Mouse (Mus musculus) A20 (cell line): Measurements from ENCODE around the gene Rps6kb2.

Source experiments
- DNase-seq: peaks from one replicate; pipeline ENCODE4 v3.0.0-alpha.2; 2011; ENCODE audit warnings: low read depth, low spot score

Rps6kb2 gene

DNA sequence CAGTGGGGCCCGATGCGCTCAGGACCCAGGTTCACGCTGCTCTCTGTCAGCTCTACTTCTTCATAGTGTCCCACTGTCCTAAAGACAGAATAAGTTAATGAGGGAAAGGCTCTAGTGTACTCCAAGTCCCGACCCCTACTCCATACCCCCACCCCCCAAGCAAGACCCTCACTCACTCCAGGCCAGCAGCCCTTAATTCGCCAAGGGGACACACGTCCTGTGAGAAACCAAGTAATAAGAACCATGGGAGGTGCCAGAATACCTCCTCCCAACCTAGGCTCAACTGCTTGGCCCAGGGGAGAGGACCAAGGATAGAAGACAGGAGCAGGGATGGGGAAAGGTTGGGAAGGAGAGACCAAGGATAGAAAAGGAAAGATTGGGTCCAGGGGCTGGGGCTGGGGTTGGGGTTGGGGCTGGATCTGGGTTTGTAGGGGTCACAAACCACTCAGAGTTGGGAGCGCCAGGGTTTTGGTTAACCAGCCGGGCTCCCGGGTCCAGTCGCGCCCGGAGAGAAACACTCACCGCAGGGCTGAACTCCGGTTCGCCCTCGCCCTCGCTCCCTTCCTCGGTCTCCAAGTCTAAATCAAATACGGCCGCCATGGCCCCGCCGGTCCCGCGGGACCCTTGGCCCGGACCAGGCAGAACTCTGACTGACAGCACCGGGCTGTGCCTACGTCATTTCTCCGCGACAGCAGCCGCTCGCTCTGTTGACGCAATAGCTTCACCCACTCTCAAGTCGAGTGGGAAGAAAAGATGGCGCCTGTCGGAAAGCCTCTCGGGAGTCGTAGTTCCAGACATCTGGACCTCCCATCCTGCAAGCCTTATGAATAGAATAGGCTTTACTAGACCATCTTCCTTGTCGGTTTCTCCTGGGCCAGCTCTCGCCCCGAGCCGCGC lies at the start of gene Rps6kb2:
Rps6kb2 (minus strand) TSS at position 709 of the 897 bp plus-strand sequence.
- DNase-seq = peak; percentile 95

- no peak for DNase-seq
Measured at GRCm38 (mm10) chr19:4211891-4212588, 48.9 kb upstream of the Rps6kb2 start.

DNA sequence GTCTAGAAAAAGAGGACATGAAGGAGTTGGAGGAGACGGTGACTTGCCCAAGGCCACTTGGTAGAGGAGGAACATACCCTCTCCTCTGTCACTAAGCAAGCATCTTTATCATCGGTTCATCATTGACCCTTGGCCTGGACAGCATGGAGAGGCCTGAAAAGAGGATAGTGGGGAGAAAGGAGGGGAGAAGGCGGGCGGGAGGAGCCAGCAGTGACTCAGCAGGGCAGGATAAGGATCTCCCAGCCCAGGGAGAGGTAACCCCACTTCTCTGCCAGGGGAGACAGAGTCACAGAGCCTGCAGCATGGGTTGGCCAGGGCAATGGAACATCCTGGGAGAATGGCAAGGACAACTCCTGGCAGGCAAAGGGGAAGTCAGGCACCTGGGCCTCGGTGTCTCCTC lies 45.4 kb upstream of the Rps6kb2 start:
- DNase-seq = no peak

DNA sequence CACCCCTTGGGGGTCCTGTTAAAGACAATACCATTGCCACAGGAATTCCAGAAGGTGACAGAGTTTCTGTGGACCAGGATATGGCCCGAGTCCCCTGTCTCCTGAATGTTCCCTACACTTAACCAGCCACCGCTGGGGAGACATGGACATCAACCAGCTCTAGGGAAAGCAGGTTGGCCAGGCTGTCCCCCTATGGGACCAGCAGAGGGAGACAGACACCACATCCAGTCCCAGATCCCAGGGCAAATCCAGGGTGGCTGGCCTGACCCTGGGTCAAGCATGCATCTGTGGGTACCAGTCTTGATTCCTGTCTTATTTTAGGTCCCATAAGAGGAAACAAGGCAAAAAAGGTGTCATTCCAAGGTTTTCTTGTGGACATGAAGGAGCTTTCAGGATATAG lies 43.8 kb upstream of the Rps6kb2 start:
- DNase-seq = peak; percentile 67

- no peak for DNase-seq
Measured at GRCm38 (mm10) chr19:4204889-4205288, 41.7 kb upstream of the Rps6kb2 start.

- peak; percentile 48 for DNase-seq
Measured at GRCm38 (mm10) chr19:4203604-4204326, 40.6 kb upstream of the Rps6kb2 start.

GRCm38 (mm10) chr19:4203148-4203547 lies 40.0 kb upstream of the Rps6kb2 start:
- peak; percentile 52 for DNase-seq

DNA sequence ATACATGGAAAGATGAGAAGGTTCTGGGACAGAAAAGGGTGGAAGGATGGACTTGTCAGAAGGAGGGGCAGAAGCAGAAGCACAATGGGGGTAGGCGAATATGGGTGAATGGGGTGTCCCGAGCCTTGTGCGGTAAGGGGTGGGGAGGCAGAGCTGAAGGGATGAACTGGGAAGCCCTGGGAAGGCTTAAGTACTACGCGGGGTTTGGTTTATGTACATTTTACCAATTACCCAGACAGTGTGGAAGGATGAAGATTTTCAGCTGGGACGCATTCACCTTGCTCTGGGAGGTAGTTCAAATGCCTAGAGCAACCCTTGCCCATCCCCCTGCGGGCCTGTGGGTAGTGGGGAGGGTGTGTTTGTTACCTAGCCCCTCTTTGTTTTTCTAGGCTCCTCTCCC lies 39.0 kb upstream of the Rps6kb2 start:
- no peak for DNase-seq

DNA sequence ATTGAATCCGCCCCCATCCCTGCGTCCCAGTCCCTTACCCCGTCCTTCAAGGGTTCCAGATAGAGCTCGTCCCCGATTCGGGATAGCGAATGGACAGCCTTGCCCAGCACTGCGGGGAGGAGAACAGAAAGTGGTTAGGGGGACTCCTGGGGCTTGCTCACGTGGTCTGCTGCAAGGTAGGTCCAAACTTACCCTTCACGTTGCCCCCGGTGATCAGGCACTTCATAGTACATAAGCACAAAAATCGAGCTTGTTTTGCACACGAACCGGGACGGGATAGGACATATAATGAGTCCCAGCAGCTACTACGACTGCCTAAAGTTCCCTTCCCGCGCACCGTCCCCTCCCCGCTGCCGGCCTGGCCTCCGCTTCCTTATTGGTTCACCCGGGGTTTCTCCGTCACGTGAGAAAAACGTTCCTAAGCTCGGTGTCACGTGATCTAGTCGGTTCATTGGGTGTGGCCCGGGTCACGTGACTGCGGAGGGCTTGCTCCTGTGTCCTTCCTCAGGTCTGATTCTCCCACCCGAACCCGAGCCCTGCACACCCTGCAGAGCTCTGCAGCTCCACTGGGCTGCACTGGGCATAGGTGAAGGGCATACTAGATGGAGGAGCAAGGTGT lies 38.2 kb upstream of the Rps6kb2 start, which contains the start of gene Rad9a:
Rad9a (minus strand) TSS at position 372 of the 619 bp plus-strand sequence.
- DNase-seq = peak; percentile 97

- no peak for DNase-seq
Measured at GRCm38 (mm10) chr19:4197180-4197579, 34.0 kb upstream of the Rps6kb2 start.

- DNase-seq = no peak
Measured at GRCm38 (mm10) chr19:4196548-4196947, 33.4 kb upstream of the Rps6kb2 start.

DNA sequence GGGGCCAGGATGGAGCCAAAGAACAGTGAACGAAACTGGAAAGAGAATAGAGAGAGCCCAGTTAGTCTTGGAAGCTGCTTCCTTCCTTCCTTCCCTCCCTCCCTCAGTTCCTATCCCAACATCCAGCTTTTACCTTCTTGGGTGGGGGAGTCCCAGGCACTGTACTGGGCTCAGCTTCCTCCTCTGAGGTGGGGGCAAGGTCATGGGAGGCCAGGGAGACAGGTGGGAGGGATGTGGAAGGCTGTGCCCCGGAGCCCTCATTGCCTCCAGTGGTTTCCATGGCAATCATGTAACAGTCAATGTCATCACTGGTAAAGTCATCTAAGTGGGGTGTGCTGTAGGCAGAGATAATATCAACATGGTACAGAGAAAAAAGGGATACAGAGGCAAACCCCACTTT lies 32.9 kb upstream of the Rps6kb2 start:
- no peak for DNase-seq

DNA sequence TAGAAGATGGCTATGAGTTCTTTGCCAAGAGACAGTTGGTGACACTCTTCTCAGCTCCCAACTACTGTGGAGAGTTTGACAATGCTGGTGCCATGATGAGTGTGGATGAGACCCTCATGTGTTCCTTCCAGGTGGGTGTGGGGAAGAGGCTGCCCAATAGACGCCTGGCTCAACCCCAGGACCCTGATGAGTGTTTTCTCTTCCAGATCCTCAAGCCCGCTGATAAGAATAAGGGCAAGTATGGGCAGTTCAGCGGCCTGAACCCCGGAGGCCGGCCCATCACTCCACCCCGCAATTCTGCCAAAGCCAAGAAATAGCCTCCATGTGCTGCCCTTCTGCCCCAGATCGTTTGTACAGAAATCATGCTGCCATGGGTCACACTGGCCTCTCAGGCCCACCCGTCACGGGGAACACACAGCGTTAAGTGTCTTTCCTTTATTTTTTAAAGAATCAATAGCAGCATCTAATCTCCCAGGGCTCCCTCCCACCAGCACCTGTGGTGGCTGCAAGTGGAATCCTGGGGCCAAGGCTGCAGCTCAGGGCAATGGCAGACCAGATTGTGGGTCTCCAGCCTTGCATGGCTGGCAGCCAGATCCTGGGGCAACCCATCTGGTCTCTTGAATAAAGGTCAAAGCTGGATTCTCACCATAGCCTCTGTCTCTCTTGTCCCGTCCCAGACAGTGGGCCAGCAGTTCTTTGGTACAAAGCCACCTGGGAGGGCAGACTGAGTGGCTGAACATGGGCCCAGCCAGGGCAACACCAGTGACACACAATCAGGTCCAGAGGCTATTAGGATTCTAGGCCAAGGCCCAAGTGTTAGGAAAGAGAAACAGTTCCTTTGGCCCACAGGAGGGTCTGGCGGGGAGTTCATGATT lies 31.9 kb upstream of the Rps6kb2 start:
- DNase-seq = no peak

- no peak for DNase-seq
Measured at GRCm38 (mm10) chr19:4194021-4194724, 31.0 kb upstream of the Rps6kb2 start.

DNA sequence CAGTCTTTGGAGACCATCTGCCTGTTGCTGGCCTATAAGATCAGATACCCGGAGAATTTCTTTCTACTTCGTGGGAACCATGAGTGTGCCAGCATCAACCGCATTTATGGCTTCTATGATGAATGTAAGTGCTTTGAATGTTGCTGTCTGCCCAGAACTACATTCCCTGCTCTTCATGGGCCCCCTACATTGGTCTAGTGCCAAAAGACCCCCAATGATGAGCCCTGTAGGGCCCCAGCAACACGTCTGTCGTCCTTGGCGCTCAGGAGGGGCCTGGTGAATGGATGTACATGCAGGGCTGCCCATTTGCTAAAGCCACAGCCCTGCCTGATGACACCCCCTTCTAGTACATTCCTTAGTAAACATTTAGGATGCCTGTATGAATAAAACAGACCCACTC lies 30.0 kb upstream of the Rps6kb2 start:
- no peak for DNase-seq

GRCm38 (mm10) chr19:4192251-4192985 lies 29.3 kb upstream of the Rps6kb2 start:
- peak; percentile 40 for DNase-seq

DNA sequence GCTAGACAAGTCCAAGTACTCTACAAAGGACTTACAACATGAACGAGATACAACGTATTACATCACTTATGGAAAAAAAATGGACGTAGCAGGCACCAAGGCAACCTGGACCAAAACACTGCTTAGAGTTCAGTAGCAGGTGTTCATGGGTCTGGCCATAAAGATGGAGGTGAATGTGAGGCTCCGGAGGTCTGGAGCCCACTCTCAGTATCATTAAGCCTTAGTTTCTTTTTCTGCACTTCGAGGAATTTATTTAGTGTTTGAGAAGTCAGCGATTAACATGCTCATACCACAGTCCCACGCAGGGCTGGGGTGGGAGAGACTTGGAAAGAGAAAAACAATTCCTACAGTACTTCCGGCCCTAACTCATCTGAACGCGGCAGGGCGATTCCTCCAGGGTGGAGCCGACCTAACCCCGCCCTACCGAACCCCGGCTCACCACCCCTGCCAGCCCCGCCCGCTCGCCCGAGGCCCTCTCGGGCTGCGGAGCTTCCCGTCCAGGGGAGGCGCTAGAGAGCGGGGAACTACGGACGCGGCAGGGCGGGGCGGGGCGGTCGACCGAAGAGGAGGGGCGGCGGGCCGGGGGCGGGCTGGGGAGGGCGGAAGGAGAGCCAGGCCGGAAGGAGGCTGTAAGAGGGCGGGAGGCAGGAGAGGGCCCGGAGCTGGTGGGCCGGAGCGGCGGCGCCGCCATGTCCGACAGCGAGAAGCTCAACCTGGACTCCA lies 28.5 kb upstream of the Rps6kb2 start, which contains the start of gene Ppp1ca:
Ppp1ca (plus strand) TSS at position 538 of the 723 bp plus-strand sequence.
- DNase-seq = peak; percentile 98

DNA sequence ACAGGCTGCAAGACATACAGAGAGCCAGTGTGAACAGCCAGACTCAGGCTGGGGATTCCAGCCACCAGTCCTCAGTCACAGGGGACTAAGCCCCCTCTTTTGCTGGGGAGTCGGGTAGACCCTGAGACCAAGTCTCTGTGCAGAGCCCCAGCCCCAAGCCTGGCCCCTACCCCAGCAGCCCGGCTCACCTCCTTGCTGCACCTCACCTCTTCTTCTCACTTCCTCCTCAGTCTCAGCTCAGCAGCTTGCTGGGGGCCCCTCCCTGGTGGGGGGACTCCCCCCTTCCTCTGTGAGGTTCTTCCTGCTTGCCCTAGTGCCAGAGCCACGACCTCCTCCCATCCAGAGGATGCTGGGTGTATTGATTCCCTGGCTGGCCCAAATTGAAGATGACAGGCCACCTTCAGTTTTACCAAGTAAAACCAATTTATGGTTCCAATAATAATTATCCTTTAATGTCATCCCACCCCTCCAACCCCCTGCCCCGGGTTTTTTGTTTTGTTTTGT lies 27.7 kb upstream of the Rps6kb2 start, which contains the start of gene Tbc1d10c:
Tbc1d10c (minus strand) TSS at position 454 of the 504 bp plus-strand sequence.
- peak; percentile 92 for DNase-seq
